Mouse (Mus musculus) testis, adult 2 months (tissue): ENCODE measurements around the gene Kcnq4. TPM values are rescaled to one million over a fixed set of nuclear protein-coding genes. Genes with fewer than 3 reads are reported as not detected.

Experiments used
- H3K27ac ChIP-seq: fragments of 200-500 bp; 2 replicates; pipeline ENCODE4 v1.5.1; 2012; ENCODE audit warnings: low read depth, low read length; ENCODE audit not compliant: control insufficient read depth, insufficient read depth
- H3K27me3 ChIP-seq: fragments of 200-500 bp; 2 replicates; pipeline ENCODE4 v1.6.1; 2012; ENCODE audit warnings: mild to moderate bottlenecking, low read length, moderate library complexity; ENCODE audit not compliant: control insufficient read depth, insufficient read depth
- H3K36me3 ChIP-seq: fragments of 200-500 bp; 2 replicates; pipeline ENCODE4 v1.6.1; 2012; ENCODE audit warnings: mild to moderate bottlenecking, low read length; ENCODE audit not compliant: control insufficient read depth, insufficient read depth
- H3K4me1 ChIP-seq: fragments of 200-500 bp; 2 replicates; pipeline ENCODE4 v1.6.1; 2012; ENCODE audit warnings: low read length; ENCODE audit not compliant: control insufficient read depth, insufficient read depth
- H3K4me3 ChIP-seq: fragments of 200-500 bp; 2 replicates; pipeline ENCODE4 v1.5.1; 2012; ENCODE audit warnings: low read depth, mild to moderate bottlenecking, low read length, moderate library complexity, mixed read lengths; ENCODE audit not compliant: control insufficient read depth
- CTCF ChIP-seq: fragments of 200-500 bp; IDR thresholded peaks from 2 replicates; pipeline ENCODE4 v1.5.1; 2012; ENCODE audit warnings: low read depth, mild to moderate bottlenecking, inconsistent platforms, low read length, moderate library complexity; ENCODE audit not compliant: control insufficient read depth, insufficient read depth, insufficient replicate concordance
- POLR2A ChIP-seq: fragments of 200-500 bp; IDR thresholded peaks from 2 replicates; pipeline ENCODE4 v1.6.1; 2012; ENCODE audit warnings: low read depth, mild to moderate bottlenecking, inconsistent platforms, low read length, moderate library complexity; ENCODE audit not compliant: control insufficient read depth
- polyA plus RNA-seq: library from polyadenylated mRNA; depleted of rRNA; stranded (reverse); fragments of >200 nt; gene quantifications from 2 replicates; pipeline ENCODE4 v1.2.3, GENCODE M21; 2012; rRNA removed

Gene Kcnq4
- polyA plus RNA-seq = 1.6 and 2.2 TPM in 2 replicates

- Histone ChIP-seq H3K4me1 (peaks cover 11% of the 10 kb centered on the region), H3K27me3 (no peaks in the 10 kb centered on the region; the same call in 1 of the 2 replicates), H3K36me3 (no peaks in the 10 kb centered on the region), H3K4me3 (peak within 1 kb of the TSS; percentile 16), H3K27ac (no peak within 1 kb of the TSS)
- TF ChIP-seq POLR2A (no peak), CTCF (no peak)
Observed at GRCm38 (mm10) chr4:120747941-120748866, at the start of gene Kcnq4. Kcnq4 (minus strand) TSS chr4:120748612.

- TF ChIP-seq POLR2A = no peak
- no peak for TF ChIP-seq CTCF
- H3K36me3 ChIP-seq = no peaks in the 10 kb centered on the region
- no peaks in the 10 kb centered on the region for H3K4me1 ChIP-seq
- no peaks in the 10 kb centered on the region for H3K27me3 ChIP-seq
- no peak overlapping the region for H3K4me3 ChIP-seq
- H3K27ac ChIP-seq = no peak overlapping the region
Observed at GRCm38 (mm10) chr4:120796687-120797086, 48.3 kb upstream of the Kcnq4 start.

GRCm38 (mm10) chr4:120795646-120796045, 47.2 kb upstream of the Kcnq4 start:
- TF ChIP-seq CTCF (no peak), POLR2A (no peak)
- Histone ChIP-seq H3K27ac (no peak overlapping the region), H3K36me3 (no peaks in the 10 kb centered on the region), H3K4me1 (no peaks in the 10 kb centered on the region), H3K4me3 (no peak overlapping the region), H3K27me3 (no peaks in the 10 kb centered on the region)

GRCm38 (mm10) chr4:120792918-120793317, 44.5 kb upstream of the Kcnq4 start:
- TF ChIP-seq POLR2A = no peak
- no peak for TF ChIP-seq CTCF
- H3K4me1 ChIP-seq = no peaks in the 10 kb centered on the region
- H3K27me3 ChIP-seq = no peaks in the 10 kb centered on the region
- H3K27ac ChIP-seq = no peak overlapping the region
- H3K36me3 ChIP-seq = no peaks in the 10 kb centered on the region
- no peak overlapping the region for H3K4me3 ChIP-seq

GRCm38 (mm10) chr4:120790027-120790426, 41.6 kb upstream of the Kcnq4 start:
- Histone ChIP-seq H3K27me3 (no peaks in the 10 kb centered on the region), H3K36me3 (no peaks in the 10 kb centered on the region), H3K4me1 (no peaks in the 10 kb centered on the region), H3K27ac (no peak overlapping the region), H3K4me3 (no peak overlapping the region)
- TF ChIP-seq POLR2A (no peak), CTCF (no peak)

GRCm38 (mm10) chr4:120755801-120756200, 7.4 kb upstream of the Kcnq4 start:
- Histone ChIP-seq H3K36me3 (peaks cover 4% of the 10 kb centered on the region), H3K27ac (no peak overlapping the region), H3K4me3 (no peak overlapping the region), H3K4me1 (no peaks in the 10 kb centered on the region), H3K27me3 (no peaks in the 10 kb centered on the region)
- TF ChIP-seq POLR2A = no peak
- no peak for TF ChIP-seq CTCF

GRCm38 (mm10) chr4:120755299-120755698, 6.9 kb upstream of the Kcnq4 start:
- no peak for TF ChIP-seq POLR2A
- peak; percentile 50; the same call in 1 of the 2 replicates for TF ChIP-seq CTCF
- peaks cover 4% of the 10 kb centered on the region for H3K36me3 ChIP-seq
- no peak overlapping the region for H3K27ac ChIP-seq
- no peaks in the 10 kb centered on the region for H3K4me1 ChIP-seq
- H3K4me3 ChIP-seq = no peak overlapping the region
- H3K27me3 ChIP-seq = no peaks in the 10 kb centered on the region
